Mouse (Mus musculus) cortical plate, adult 2 months (tissue): ENCODE results near the gene Cog4.

Source experiments
- CTCF ChIP-seq: fragments of 200-500 bp; IDR thresholded peaks from 2 replicates; pipeline ENCODE4 v1.5.1; 2011; ENCODE audit warnings: mild to moderate bottlenecking, control low read depth, low read length; ENCODE audit not compliant: insufficient read depth; ENCODE audit errors: extremely low read depth
- POLR2A ChIP-seq: fragments of 200-500 bp; IDR thresholded peaks from 2 replicates; pipeline ENCODE4 v1.6.1; 2011; ENCODE audit warnings: mild to moderate bottlenecking, low read length, control low read depth; ENCODE audit not compliant: insufficient read depth; ENCODE audit errors: extremely low read depth

DNA sequence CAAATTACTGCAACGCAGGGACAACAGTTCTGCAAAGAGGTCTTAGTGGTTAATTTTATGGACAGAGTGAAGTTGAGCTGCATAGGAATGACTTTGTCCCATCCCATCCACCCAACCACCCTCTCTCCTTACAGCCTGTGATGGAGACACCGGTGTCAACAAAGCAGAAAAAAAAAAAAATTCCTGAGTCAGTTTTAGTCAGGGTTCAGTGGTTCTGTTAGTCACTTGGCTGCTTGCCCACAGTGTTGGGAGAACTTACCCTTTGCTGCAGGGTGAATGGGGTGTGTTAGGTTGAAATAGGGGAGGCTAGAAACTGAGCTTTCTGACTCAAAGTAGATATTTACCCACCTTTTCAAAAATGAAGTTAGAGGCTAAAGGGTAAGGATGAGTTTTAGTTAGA, 71.0 kb downstream of the Cog4 start:
- TF ChIP-seq CTCF (no peak), POLR2A (no peak)
